Mouse (Mus musculus) heart, postnatal 36 days (tissue): ENCODE data around the gene Dgkh. TPM values are rescaled to one million over a fixed set of nuclear protein-coding genes. Genes with fewer than 3 reads are reported as not detected.

Experiments
- DNase-seq, 2 experiments: peaks; one replicate each; pipeline ENCODE4 v3.0.0; 2021 to 2022
- intact Hi-C: fragments of 180-260 bp; cut with DNase I; formaldehyde crosslinking; loops from one replicate; pipeline ENCODE4 v1.15.1; 2025
- total RNA-seq, 2 experiments: library from RNA; stranded (reverse); gene quantifications; 2 replicates each; pipeline ENCODE4 v1.2.3; 2021

Dgkh gene
- total RNA-seq, 2 experiments from 2014 or later, result 6.7 to 7.0 TPM

GRCm38 (mm10) chr14:78639691-78640090, 92.9 kb downstream of the Dgkh start:
- intact Hi-C loops, result no loop called here

DNA sequence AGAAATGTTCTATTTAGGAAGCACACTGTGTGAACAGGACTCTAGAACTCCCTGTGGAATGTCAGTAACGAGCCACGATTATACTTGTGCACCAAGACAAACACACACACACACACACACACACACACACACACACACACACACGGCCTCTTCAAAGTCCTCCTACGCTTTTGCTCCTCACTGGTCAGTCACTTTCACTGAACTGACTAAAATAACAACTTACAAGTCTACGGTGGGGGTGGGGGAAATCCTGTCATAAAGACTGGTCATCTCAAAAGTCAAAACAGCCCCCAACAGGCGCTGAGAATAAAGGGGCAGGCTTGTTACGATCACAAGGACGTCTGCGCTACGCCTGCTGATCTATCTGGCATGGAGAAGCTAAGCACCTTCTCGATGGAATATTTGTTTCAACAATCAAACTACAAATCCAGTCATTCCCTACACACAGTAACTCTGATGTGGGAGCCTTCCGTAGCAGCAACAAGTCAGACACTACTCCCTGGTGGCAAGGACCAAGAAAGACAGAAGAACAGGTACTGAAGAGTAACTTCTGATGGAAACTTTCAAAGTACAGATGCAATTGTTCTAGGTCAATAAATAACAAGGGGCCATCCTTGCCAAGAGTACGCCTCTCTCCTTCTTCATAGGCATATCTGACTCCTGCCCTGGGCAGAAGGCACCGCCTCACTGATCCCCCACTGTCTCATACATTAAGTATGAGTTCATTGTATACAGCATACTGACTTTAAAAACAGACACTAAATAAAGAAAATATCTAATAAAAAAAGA, 96.8 kb downstream of the Dgkh start:
- no peak for DNase-seq
- intact Hi-C loops, result no loop called here

More at GRCm38 (mm10) chr14:78639691-78640090, 92.9 kb downstream of the Dgkh start:
- no peak for DNase-seq

- intact Hi-C loops, result no loop called here
- DNase-seq, result no peak
These were observed 99.8 kb downstream of the Dgkh start for GRCm38 (mm10) chr14:78632747-78633146.

DNA sequence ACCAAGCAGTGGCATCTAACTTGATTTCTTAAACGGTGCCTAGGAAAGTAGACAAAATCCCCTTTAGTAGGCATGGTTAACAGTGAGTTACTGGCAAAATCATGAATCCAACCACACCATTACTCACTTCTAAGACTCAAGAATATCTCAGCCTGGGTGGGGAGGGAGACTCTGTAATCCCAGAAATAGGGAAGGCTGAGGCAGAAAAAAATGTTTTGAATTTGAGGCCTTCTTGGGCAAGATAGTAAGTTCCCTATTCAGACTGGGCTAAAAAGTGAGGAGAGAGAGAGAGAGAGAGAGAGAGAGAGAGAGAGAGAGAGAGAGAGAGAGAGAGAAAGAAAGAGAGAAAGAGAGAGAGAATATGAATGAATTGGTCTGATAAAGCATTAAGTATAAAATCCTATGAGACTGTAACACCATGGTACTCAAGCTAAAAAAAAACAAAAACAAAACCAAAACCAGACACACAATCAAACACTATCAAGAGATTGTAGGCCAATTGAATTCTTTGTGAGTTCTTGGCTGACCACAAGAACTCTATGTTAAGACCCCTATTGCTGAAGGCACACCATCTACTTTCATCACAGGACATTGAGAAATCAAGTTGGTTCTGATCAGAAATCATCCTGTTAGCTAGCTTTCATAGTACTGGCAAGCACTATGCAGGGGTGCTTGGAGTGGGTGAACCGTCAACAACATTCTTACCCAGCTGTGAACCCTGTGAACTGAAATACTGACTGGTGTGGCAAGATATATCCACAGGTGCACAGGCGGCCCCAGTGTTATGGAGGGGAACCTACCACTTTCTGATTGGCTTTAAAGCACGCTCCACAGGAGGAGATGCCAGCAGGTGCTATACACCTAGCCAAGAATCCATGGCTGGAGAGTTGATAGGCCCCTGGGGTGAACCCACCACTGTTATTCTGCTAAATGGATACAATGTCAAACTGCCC, 101.4 kb downstream of the Dgkh start:
- intact Hi-C loops, result no loop called here
- no peak for DNase-seq

- intact Hi-C loops, result no loop called here
- peak; percentile 18 to 30 for DNase-seq
These were observed 104.9 kb downstream of the Dgkh start for GRCm38 (mm10) chr14:78627516-78628275.

DNA sequence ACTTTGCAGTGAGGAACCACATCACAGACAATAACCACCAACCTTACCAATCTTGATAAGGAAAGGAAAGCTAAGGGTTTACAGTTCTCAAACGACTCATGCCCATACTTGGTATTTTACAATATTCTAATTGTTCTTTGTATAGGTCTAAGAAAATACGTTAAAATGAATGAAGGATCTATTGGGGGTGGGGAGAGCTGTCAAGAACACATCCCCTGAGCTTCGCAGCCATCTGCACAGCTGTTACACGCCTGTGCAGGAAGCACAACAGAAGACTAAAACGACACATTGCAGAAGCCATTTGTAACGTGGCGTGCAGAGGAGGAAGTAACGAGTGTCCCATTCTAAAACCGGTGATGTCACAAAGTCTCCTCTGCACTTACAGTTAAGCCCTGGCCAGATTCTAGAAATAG, 113.7 kb downstream of the Dgkh start:
- intact Hi-C loops, result no loop called here
- DNase-seq, result no peak

DNA sequence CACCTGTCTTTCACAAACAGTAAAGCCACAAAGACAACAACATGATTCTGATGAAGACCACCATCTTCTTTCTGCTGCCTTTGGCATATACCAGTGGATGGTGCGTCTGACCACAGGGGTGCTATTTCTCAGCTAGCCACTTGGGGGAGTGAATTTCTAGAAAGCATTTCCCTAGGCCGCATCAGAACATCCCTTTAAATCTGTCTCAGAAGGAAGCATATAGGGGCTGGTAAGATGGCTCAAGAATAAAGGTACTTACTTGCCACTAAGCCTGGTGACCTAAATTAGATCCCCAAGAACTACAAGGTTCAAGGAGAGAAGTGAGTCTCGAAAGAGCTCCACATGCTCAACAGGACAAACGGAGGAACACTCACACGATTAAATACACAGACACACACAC, 119.0 kb downstream of the Dgkh start:
- no peak for DNase-seq
- intact Hi-C loops, result no loop called here

DNA sequence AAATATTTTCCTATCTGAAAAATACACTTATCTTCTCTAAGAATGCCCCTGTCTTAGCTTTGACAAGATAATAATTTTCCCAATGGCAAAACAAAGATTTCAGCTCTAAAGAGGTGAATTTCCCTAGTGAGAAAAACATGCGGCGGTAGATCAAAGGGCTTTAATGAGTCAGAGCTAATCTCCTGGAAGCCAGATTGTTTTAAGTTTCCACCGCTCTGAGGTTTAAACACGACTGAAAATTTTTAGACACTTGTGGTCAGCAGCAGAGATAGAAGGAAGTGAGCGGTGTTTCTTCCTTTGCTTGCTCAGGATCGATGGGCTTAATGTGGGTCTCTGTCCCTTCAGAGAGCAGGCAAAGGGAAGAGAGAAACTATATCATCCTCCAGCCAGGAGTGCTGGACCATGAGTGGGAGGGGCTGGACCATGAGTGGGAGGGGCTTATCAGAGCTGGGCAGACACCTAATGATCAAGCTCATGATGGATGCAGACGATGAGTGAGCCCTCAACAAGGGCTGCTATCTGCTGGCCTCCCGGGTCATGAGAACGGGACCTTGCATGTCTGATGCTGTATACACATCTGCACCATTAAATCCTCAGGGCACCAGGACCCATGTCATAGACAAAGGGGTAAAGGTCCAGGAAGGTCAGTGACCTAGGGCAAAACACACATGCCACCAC, 120.3 kb downstream of the Dgkh start:
- no peak for DNase-seq
- intact Hi-C loops, result no loop called here

DNA sequence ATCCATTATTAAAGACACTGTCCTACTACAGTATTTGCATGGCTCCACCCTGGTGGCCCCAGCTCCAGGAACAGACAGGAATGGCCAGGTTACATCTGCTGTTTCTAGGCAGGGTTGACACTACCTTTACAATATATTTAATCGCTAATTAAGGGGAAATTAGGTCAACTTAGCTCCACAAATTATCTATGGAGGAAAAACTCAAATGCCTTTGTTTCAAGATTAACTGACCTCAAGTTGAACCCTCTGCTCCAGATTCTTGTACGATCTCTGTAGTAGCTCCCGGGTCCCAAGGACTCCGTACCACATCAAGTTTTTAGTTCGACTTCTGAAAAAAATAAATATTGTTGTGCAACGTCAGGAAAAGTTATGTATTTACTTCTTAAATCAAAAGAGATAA, 137.7 kb downstream of the Dgkh start:
- intact Hi-C loops, result no loop called here
- DNase-seq, result no peak

DNA sequence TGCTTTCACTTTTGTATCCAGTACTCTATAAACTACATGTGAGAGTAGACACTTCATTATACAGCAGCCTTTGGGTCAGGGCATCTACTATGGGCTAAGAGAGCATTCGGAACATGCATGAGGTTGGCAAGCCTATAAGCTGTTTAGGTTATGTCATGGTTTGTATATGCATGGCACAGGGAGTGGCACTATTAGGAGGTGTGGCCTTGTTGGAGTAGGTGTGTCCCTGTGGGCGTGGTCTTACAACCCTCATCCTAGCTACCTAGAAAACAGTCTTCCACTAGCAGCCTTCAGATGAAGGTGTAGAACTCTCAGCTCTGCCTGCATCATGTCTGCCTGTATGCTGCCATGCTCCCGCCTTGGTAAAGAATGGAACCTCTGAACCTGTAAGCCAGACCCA, 139.6 kb downstream of the Dgkh start:
- no peak for DNase-seq
- intact Hi-C loops, result no loop called here

DNA sequence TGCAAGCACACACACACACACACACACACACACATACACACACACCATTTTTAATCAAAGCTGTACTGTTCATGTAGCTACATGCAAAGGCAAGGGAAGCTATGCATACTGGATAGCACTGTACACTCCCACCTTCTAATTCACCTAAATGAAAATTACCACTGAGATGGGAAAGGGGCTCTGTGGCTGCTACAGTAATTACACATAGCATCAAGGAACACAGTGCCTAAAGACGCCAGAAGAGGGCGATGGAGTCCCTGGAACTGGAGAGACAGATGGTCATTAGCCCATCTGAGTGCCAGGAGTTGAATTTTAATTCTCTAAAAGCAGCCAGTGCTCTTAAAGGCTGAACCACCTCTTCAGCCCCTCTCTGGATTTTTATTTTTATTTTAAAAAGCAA, 142.2 kb downstream of the Dgkh start:
- peak in 1 of 2 experiments; percentile 20 for DNase-seq
- intact Hi-C loops, result no loop called here

DNA sequence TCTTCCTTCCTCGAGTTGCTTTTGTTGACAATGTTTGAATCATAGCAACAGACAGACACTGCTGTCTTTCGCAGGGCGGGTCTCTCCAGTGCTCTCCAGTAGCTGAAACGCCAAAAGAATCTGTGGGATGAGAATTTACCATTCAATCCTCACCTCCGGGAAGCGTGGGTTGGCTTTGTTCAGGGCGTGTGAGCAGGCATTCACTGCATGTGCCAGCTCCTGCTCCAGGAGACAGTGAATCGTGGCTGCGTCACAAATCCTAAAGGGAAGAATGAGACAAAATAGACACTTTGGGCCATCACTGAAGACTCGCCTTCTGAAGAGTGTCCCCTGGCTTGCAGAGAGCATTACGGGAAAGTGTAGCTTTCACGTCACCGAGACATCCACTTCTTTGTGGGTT, 148.4 kb downstream of the Dgkh start:
- intact Hi-C loops, result no loop called here
- no peak for DNase-seq

DNA sequence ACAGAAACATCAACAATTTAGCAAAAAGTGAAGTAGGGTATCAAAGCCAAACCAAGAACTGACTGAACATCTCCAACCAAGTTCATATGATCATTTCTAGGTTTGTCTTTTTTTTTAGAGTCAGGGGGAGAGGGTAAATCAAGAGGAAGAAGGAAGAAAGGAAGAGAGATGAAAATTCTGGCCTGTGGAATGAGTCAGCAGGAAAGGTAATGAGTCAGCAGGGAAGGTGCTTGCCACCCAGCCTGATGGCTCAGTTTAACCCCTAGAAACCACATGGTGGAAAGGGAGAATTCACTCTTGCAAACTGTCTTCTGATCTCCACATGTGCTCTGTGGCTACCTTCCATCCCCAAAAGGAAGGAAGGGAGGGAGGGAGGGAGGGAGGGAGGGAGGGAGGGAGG, 149.4 kb downstream of the Dgkh start:
- no peak for DNase-seq
- intact Hi-C loops, result no loop called here

DNA sequence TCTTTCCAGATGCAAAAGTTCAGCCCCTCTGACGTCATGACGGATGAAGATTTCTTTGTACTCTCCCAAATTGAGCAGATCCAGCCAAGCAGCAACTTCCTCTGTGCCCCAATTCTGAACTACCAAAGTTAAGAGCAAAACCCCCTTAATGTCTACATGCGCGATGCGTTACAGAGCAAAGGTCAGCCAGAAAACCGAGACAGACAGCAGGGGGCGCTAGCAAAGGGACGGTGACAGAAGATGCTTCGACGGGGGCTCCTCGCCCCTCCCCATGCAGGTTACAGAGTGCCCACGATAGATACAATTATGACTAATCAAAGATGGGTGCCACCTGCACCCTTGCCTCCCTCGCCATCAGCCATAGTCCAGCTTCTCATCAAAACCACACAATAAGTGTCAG, 156.7 kb downstream of the Dgkh start:
- intact Hi-C loops, result no loop called here
- DNase-seq, result no peak

- DNase-seq, result no peak
- intact Hi-C loops, result no loop called here
These were observed 164.2 kb downstream of the Dgkh start for GRCm38 (mm10) chr14:78568410-78568809.

- intact Hi-C loops, result no loop called here
- DNase-seq, result no peak
These were observed 166.1 kb downstream of the Dgkh start for GRCm38 (mm10) chr14:78566431-78566830.

- DNase-seq, result no peak
- intact Hi-C loops, result no loop called here
These were observed 168.3 kb downstream of the Dgkh start for GRCm38 (mm10) chr14:78564292-78564691.

GRCm38 (mm10) chr14:78563211-78563610, 169.4 kb downstream of the Dgkh start:
- intact Hi-C loops, result no loop called here
- no peak for DNase-seq

DNA sequence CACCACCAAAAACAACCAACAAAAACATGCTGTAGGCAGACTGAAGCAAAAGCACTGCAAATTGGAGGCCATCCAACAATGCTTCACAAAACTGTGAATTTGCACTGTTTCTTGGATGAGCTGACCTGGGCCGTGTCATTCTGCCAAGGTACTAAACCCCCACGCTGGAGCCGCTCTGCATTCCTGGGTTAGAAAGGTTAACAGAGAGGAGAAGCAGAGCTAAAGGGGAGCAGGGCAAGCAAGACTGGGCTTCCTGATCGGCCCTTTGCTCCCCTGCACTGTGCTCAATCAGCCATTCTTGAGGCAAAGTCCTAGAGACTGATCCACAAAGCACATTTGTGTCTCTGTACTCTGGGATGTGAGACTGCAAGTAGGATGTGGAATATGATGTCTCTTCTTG, 170.5 kb downstream of the Dgkh start:
- intact Hi-C loops, result no loop called here
- no peak for DNase-seq

GRCm38 (mm10) chr14:78559042-78559441, 173.5 kb downstream of the Dgkh start:
- intact Hi-C loops, result no loop called here

More at GRCm38 (mm10) chr14:78559042-78559441, 173.5 kb downstream of the Dgkh start:
- no peak for DNase-seq
